In genomic region chr4:133092453-133092901, GRCm38 (mm10) we compare ENCODE assay signal across 8 mouse cellular contexts. TPM values are rescaled to one million over a fixed set of nuclear protein-coding genes. Genes with fewer than 3 reads are reported as not detected.
DNase-seq lines count a peak whose midpoint lies in the region; ATAC-seq and TF ChIP-seq lines count a peak whose summit lies in the region.

No protein-coding gene starts in this region.

- in situ Hi-C loops in Patski (cut with MboI; ENCODE audit: low pct_unique_long_range_greater_than_20kb): no loop called here

- CTCF ChIA-PET in Patski (lab: Charles Lee): interaction anchor here (1.4 to 1.9 kb wide), 2 partner anchors 11 to 51 kb away, joined by 4 read pairs; no protein-coding TSS in a partner anchor

- intact Hi-C loops in left cerebral cortex, postnatal 36 days (cut with DNase I): no loop called here

- 5% methylated on average over 18 of the region's 18 CpGs for WGBS in forebrain, embryonic 12.5 days
- WGBS in hindbrain, embryonic 11.5 days: 6% methylated on average over 18 of the region's 18 CpGs
- WGBS in midbrain, embryonic 10.5 days: 5% methylated on average over 18 of the region's 18 CpGs

- no peak for TF ChIP-seq CTCF in Patski (IDR thresholded peaks at IDR 0.05)

- POLR2A ChIA-PET in Patski (lab: Charles Lee): interaction anchor here (0.8 kb wide), 1 partner anchor 39 kb away, joined by 3 read pairs; no protein-coding TSS in a partner anchor

- H3K4me2 ChIP-seq in forebrain, embryonic 12.5 days: peak overlapping the region; percentile 43
- H3K4me2 ChIP-seq in hindbrain, embryonic 11.5 days (replicated peaks; ENCODE audit: low read depth, low read length): peak overlapping the region; percentile 23; the same call in 1 of the 2 replicates

- no peaks in the 10 kb centered on the region for H3K36me3 ChIP-seq in forebrain, embryonic 12.5 days (replicated peaks)
- H3K36me3 ChIP-seq in hindbrain, embryonic 11.5 days (ENCODE audit: control insufficient read depth, insufficient read depth, low read length): no peaks in the 10 kb centered on the region
- no peaks in the 10 kb centered on the region for H3K36me3 ChIP-seq in midbrain, embryonic 10.5 days
- H3K36me3 ChIP-seq in splenic B cell, adult 2 months (ENCODE audit: control insufficient read depth, insufficient read depth, low read length, poor library complexity, severe bottlenecking): no peaks in the 10 kb centered on the region

- peak overlapping the region; percentile 75 for H3K27ac ChIP-seq in forebrain, embryonic 12.5 days
- H3K27ac ChIP-seq in hindbrain, embryonic 11.5 days (ENCODE audit: low read depth, low read length): peak overlapping the region; percentile 24; the same call in 1 of the 2 replicates
- peak overlapping the region; percentile 78 for H3K27ac ChIP-seq in midbrain, embryonic 10.5 days (replicated peaks)

- H3K9ac ChIP-seq in forebrain, embryonic 12.5 days: peak overlapping the region; percentile 45
- 0 out of 2 replicates have a peak overlapping the region, but pooled peaks have one; percentile 16 for H3K9ac ChIP-seq in hindbrain, embryonic 11.5 days (ENCODE audit: low read depth, low read length)

- DNase-seq in cerebellum, adult 11-12 months: peak; percentile 56
- DNase-seq in cerebellum, adult 8-10 months: no peak
- no peak for DNase-seq in Patski (ENCODE audit: low read depth, low spot score)
- DNase-seq in hindbrain, embryonic 11.5 days (ENCODE audit: low spot score): peak; percentile 57
- peak; percentile 52 to 68 for DNase-seq in left cerebral cortex, postnatal 36 days (ENCODE audit: low spot score in 2 of 2)
- peak; percentile 53 for DNase-seq in midbrain, embryonic 10.5 days (ENCODE audit: low spot score)
- DNase-seq in splenic B cell, adult 2 months (ENCODE audit: low read depth, low spot score): peak; percentile 80

- H3K9me3 ChIP-seq in forebrain, embryonic 12.5 days: no peaks in the 10 kb centered on the region
- H3K9me3 ChIP-seq in hindbrain, embryonic 11.5 days (ENCODE audit: control insufficient read depth, low read length): no peaks in the 10 kb centered on the region
- H3K9me3 ChIP-seq in midbrain, embryonic 10.5 days (replicated peaks): no peaks in the 10 kb centered on the region

- ATAC-seq in Patski: peak; percentile 31
- peak; percentile 42; the same call in 1 of the 2 replicates for ATAC-seq in forebrain, embryonic 12.5 days (ENCODE audit: low FRiP score)
- 0 out of 2 replicates have a peak, but pooled peaks have one; percentile 15 for ATAC-seq in hindbrain, embryonic 11.5 days (ENCODE audit: low FRiP score)

- H3K4me3 ChIP-seq in forebrain, embryonic 12.5 days (replicated peaks): peak overlapping the region; percentile 11; the same call in 1 of the 2 replicates
- H3K4me3 ChIP-seq in hindbrain, embryonic 11.5 days (ENCODE audit: low read depth, low read length): no peak overlapping the region
- peak overlapping the region; percentile 39; the same call in 1 of the 2 replicates for H3K4me3 ChIP-seq in midbrain, embryonic 10.5 days

- H3K27me3 ChIP-seq in Patski: no peaks in the 10 kb centered on the region
- peaks cover 24% of the 10 kb centered on the region for H3K27me3 ChIP-seq in forebrain, embryonic 12.5 days
- H3K27me3 ChIP-seq in hindbrain, embryonic 11.5 days (ENCODE audit: control insufficient read depth, insufficient read depth, low read length): no peaks in the 10 kb centered on the region
- H3K27me3 ChIP-seq in midbrain, embryonic 10.5 days (ENCODE audit: low read depth, poor library complexity, severe bottlenecking): peaks cover 70% of the 10 kb centered on the region
- H3K27me3 ChIP-seq in splenic B cell, adult 2 months (ENCODE audit: control insufficient read depth, insufficient read depth, low read length, poor library complexity, severe bottlenecking): no peaks in the 10 kb centered on the region

- H3K4me1 ChIP-seq in forebrain, embryonic 12.5 days: peaks cover 62% of the 10 kb centered on the region
- H3K4me1 ChIP-seq in hindbrain, embryonic 11.5 days (replicated peaks; ENCODE audit: control insufficient read depth, insufficient read depth, low read length): peaks cover 26% of the 10 kb centered on the region
- H3K4me1 ChIP-seq in midbrain, embryonic 10.5 days: peaks cover 63% of the 10 kb centered on the region

RNA-seq across cellular contexts. Expression of gene Wasf2, which starts 37.8 kb away (rescaled TPM):
- 36.1 TPM for polyA plus RNA-seq in Patski (2021)
- 36.4 and 42.5 TPM in 2 replicates for polyA plus RNA-seq in forebrain, embryonic 12.5 days (2016; fragmentation: Nextera tagmentation; extraction: Ambion mirVana)
- 34.6 and 58.4 TPM in 2 replicates for polyA plus RNA-seq in hindbrain, embryonic 11.5 days (2014; fragmentation: Nextera tagmentation; extraction: Ambion mirVana)
- total RNA-seq in left cerebral cortex, postnatal 36 days (2021): 10 to 100 TPM; 21.5 to 30.3 TPM
- polyA plus RNA-seq in midbrain, embryonic 10.5 days (2016; fragmentation: Nextera tagmentation; extraction: Ambion mirVana): 48.3 and 50.3 TPM in 2 replicates

Comparison
In these comparisons a context has a peak if more than half of its experiments do, and no peak if none do; other contexts are left out.
1. DNase-seq: peak in cerebellum, adult 11-12 months (single experiment), hindbrain, embryonic 11.5 days (single experiment), left cerebral cortex, postnatal 36 days (2 of 2), midbrain, embryonic 10.5 days (single experiment) and splenic B cell, adult 2 months (single experiment); none in cerebellum, adult 8-10 months (single experiment) and Patski (single experiment).
2. H3K27ac ChIP-seq: peak in every context shown above with its lines; median percentile 78 in midbrain, embryonic 10.5 days; 75 in forebrain, embryonic 12.5 days; 24 in hindbrain, embryonic 11.5 days.
3. Peak in every context shown above with its lines, with median percentiles within 50 percentile points of each other: ATAC-seq.